Mouse (Mus musculus) right cerebral cortex, adult 18-20 months (tissue): ENCODE results near the gene Miga2.
A peak's percentile ranks its signal among the peaks of the same experiment; 100 is the strongest.

ENCODE experiments used
- DNase-seq: peaks from one replicate; pipeline ENCODE4 v3.0.0; 2022; ENCODE audit warnings: mixed read lengths

Gene Miga2

DNA sequence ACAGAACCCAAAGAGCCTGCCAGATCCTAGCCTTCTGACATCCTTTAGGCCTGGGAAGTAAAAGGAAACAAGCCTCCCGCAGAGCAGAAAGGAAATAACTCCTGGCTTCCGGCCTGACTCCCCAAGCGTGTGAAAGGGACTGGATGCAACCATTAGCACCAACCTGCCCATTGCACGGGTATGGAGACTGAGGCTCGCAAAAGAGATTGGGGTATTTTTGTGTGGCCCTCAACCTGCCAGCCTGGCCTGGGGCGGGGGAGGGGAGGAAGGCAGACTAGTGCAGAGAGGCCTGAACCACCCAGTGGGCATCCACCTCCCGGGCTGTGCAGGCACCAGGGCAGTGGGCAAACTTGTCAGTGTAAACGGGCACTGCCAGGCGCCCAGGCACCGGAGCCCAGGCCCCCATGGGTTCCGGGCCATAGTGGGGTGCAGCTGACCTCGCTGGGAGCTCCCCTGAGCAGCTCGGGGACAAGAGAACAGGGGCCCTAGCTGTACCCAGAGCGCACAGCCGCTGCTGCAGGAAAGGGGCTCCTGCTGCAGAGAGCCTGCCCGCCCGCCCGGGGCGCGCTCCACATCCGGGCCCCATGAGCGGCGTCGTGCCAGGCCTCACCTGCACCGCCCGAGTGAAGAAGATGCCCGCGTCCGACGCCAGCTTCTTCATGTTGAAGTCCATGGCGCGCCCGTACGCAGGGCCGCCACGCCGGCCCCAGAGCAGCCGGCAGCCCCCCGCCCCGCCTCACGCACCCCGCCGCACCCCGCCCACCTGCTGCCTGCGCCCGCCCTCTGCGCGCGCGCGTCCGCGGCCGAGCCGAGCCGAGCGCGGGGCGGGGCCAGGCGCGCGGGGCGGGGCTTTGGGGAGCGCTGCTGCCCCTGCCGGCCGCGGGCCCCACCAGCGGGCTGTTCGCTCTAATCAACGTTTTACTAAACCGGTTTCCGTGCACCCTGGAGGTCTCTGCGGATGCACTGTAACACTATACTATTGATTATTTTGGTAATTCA lies 5.2 kb upstream of the Miga2 start, which contains the start of gene Sh3glb2:
Gene Sh3glb2, minus strand, starts transcription at position 805 of the 999 bp plus-strand sequence.
- peak; percentile 84 for DNase-seq

GRCm38 (mm10) chr2:30360626-30361025 lies 3.4 kb upstream of the Miga2 start:
- DNase-seq = no peak

DNA sequence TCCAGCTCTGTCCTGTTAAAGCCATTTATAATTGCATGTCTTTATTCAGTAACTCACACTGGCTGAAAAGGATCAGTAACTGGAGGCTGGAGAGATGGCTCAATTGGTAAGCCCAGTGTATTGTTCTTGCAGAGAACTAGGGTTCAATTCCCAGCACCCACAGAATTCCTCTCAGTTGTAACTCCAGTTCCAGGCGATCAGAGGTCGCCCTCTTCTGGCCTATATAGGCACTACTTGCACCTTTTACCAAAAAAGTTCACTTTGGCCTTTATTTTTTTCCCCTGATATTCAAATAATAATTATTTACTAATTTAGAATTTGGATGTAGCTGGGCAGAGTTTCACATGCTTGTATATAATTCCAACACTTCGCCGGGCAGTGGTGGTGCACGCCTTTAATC lies 1.2 kb upstream of the Miga2 start:
- no peak for DNase-seq

DNA sequence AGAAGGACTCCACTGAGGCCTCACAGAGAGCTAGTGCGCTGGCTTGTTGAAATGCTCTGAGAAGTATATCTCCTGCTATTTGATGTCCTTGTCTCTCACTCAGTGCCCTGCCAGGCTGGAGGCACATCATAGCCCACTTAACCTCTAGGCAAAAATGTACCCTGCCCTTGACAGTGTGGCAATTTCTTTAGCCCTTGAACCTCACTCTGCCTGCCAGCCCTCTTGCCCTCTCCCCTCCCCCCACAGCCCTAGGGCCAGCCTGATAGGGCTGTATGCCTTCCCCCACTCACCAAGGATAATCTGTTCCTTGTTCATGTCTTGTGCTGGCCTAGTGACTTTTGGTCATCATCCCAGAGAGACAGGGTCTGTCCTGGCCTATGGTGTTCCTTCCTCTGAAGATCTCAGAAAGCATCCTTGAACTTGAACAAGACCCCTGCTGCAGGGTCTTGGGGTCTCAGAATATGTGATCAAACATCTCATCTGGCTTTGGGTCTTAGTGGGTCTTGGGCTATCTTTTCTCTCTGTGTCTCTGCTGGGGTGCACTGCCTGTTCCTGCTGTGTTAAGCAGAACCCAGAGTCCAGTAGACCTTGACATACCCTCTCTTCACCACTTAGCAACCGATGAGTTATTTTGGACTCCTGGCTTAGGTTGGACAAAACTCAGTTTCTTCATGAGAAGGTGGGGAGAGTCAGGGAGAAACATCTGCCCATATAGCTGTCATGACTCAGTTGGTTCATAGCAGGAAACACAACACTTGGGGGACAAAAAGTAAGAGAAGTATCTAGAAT lies 1.4 kb downstream of the Miga2 start:
- DNase-seq = no peak

GRCm38 (mm10) chr2:30366203-30366602 lies 2.2 kb downstream of the Miga2 start:
- DNase-seq = no peak

DNA sequence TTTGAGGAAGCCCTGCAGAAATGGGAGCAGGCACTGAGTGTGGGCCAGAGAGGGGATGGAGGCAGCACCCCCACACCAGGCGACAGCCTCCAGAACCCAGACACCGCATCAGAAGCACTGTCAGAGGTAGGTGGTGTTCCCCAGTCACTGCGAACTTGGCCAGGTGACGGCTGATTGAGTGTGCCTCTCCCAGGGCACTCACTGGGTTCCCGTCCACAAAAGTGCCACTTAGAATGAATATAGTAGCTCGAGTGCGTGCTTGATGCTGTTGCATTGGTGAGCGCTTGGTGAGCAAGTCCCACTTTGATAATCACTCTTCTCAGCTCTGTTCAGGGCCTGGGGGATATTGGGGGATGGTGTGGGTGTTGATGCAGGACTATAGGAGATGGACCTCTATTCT lies 7.5 kb downstream of the Miga2 start:
- DNase-seq = no peak

GRCm38 (mm10) chr2:30372726-30373125 lies 8.7 kb downstream of the Miga2 start:
- no peak for DNase-seq

DNA sequence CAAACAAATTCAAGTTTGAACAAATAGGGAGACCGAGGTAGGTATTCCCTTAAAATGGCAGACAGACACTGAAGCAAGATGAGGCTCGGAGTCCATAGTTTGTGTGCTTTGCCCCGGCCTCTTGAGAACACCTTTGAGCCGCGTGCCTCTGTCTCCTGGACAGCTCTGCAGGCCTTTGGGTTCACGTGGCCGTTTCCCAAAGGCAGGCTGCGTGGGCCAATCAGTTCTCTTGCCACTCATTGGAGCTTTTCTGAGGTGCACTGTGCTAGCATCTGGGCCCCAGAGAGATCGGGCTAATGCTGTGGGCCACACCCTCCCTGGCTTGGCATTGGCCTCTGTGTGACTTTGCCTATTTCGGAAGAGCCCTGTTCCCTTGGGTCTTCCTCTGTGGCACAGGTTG lies 11.9 kb downstream of the Miga2 start:
- no peak for DNase-seq

DNA sequence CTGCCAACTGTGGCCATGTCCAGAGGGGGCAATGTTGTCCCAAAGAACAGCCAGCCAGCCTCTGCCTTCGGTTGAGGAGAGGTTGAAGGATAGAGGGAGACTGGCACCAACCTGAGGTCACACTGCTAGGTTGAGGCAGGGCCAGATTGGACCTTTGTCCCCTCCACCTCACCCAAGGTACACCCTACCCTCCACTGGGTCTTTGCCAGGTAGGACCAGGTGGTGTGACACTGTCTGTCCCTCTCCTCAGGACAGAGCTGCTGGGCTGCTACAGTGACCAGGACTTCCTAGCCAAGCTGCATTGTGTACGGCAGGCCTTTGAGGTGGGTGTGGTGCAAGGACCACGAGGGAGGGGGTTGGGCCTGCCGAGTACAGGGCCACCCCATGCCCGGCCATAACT lies 13.7 kb downstream of the Miga2 start:
- no peak for DNase-seq

DNA sequence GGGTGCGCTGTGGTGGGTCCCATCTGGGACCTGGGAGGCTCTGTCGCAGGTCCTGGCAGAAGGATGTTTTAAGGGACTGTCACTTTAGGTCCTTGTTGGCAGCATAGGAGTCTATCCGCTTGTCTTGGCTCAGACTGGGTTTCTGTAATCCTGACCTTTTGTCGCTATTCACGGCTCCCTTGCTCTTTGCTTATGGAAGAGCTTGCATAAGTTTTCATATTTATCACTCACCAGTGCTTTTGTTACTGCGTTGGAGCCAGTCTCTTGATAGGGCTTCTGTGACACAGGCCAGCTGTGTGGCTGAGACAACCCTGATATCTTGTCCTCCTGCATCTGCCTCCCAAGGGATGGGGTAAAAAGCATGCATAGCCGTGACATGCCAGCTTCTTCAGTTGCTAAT lies 15.3 kb downstream of the Miga2 start:
- no peak for DNase-seq

DNA sequence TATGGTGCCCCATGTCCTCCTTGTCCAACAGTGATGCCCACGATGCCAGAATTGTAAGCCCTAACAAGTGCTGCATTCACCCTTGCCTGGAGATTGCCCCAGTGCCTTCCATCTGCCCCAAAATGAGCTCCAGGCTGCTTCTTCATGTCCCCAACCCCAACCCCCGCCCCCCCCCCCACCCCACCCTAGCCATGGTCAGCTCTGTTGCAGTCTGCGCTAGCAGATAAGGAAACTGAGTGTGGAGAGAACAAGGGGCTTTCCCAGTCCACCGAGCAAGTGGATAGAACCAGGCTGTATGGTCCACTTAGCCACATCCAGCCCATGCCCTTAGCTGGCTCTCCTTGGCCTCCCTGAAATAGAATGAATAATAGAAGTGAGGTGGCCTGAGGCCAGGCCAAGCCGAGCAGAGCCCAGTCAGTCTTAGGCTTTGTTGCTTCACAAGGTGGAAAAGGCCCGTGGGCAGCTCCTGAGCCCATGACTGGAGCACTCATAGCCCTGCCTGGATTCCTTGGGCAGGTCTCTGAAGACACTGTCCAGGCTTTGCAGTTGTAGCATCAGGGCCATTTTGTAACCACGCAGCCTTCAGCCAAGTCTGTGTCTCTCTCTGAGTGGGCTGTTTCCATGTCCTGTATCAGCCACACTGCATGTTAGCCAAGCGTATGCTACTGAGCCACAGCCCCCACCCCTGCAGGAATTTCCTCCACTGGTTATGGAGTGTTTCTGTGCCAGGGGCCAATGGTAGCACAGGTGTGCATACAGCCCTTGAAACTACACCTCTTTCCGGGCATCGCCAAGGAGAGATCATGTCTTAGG lies 16.7 kb downstream of the Miga2 start:
- no peak for DNase-seq

GRCm38 (mm10) chr2:30381377-30381725 lies 17.3 kb downstream of the Miga2 start:
- DNase-seq = no peak

DNA sequence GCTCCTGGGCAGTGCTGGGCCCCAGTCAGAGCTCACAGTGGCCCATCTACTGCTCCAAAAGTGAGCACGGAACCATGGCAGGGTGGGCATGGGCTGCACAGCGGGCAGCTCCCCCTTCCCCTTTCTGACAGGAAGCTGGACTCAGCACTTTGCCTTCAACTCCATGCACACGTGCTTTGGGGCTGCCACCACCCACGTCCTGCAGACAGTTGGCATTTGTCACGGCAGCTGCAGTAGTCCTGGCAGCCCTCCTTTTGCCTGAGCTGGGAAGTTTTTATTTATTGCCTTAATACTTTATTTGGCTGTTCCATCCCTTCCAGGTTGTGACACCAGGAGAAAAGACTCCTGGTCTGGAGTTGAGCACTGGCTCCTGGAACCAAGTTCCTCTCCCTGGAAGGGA lies 20.8 kb downstream of the Miga2 start:
- no peak for DNase-seq

- no peak for DNase-seq
Measured at GRCm38 (mm10) chr2:30385591-30385990, 21.6 kb downstream of the Miga2 start.

- DNase-seq = no peak
Measured at GRCm38 (mm10) chr2:30386913-30387312, 22.9 kb downstream of the Miga2 start.

DNA sequence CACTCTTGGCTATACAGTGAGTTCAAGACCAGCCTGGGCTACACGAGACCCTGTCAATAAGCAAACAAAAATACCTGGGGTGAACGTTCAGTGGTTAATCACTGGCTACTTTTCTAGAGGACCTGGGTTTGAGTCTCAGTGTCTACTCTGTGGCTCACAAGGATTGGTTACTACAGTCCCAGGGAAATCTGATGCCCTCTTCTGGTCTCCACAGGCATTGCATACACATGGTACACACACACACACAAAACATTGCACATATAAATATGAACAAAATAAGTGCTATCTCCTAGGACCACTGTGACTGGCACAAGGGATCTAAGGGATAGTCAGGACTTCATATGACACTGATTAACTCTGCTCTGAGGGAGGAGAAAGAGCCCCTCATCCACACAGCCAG lies 25.0 kb downstream of the Miga2 start:
- no peak for DNase-seq

- DNase-seq = peak; percentile 99
Measured at GRCm38 (mm10) chr2:30392114-30392576, 28.1 kb downstream of the Miga2 start, which contains the start of gene Dolpp1. Gene Dolpp1, plus strand, starts transcription at chr2:30392254.

DNA sequence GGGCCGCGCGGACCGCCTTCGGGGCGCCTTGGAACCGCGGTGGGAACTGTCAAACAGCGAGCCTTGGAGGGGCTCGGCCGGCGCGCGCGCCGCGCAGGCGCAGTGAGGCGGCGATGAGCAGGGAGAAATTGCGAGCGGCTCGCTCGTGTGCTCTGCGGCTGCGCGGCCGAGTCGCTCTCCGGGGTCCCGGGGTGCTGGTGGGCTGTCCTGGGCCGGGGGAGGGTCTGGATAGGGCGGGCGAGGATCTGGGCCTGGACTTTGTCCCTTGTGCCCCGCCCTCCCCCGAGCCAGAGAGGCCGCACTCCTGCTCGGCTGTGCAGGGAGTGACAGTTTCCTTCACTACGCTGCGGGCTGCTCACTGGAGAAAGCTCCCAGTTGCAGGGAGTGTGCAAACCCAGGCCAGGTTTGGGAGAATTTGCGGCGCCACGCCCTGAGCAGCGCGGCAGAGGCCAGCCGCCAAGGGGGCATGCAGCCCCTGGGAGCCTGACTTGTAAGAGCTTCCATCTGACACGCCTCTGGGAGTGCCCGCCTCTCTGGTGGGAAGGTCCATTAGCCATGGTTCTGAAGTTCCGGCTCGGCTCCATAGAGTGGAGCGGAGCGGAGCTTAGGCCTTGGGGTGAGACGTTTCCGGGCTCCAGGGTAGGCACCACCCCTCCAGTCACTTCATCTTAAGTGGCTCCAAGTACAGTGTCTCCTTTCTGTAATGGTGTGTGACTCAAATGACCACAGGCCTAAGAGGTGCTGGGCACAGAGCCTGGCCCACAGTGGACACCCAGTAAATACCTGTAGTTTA lies 28.7 kb downstream of the Miga2 start:
- peak; percentile 60 for DNase-seq

GRCm38 (mm10) chr2:30393370-30393656 lies 29.3 kb downstream of the Miga2 start:
- no peak for DNase-seq

DNA sequence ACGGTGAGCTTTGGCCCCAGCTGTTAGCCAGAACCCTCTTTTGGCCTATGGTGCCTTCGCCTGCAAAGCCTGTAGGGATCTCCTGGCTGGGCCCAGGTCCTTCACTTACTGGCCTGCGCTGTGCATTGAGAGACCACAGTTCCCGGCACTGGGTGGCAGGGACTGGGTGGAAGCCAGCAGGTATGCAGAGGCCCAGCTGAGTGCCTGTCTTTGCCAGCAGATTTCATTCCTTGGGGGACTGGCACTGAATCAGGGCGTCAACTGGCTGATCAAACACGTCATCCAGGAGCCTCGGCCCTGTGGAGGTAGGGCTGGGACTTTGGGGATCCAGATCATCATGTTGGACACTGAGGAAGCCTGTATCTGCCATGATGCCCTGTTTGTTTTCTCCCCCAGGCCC lies 31.7 kb downstream of the Miga2 start:
- DNase-seq = no peak

GRCm38 (mm10) chr2:30396246-30396645 lies 32.2 kb downstream of the Miga2 start:
- no peak for DNase-seq

DNA sequence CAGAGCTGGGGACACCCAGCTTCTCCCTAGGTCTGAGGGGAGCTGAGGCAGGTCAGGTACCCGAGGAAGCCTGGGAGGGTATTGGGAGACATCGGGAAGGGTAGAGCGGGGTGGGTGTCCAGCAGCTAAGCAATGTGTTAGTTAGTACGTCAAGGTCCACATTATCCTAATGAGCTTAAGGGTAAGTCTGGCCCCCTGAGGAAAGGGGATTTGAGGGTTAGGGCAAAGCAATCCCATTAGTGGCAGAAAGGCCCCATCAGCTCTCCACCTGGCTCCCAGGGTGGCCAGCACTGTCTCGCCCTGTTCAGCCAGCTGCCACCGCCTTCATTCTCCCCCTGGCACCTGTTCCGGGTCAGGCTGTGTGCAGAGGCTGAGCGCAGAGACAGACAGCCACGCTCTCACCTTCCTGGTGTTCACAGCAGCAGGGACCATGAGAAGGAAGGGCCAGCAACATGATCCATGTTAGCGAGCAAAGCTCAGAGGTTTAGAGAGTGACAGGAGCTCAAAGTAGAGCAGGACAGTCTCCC lies 34.0 kb downstream of the Miga2 start:
- no peak for DNase-seq
